Mouse (Mus musculus): ENCODE results near the gene Kdm2b. TPM values are rescaled to one million over a fixed set of nuclear protein-coding genes. Genes with fewer than 3 reads are reported as not detected.

Gene Kdm2b
- polyA plus RNA-seq, 1 experiment from 2014 or later, result 15.0 TPM

GRCm38 (mm10) chr5:122832996-122833395, 156.6 kb downstream of the Kdm2b start:
- H3K27me3 ChIP-seq, result no peaks in the 10 kb centered on the region
- no peaks in the 10 kb centered on the region for H3K4me1 ChIP-seq (replicated peaks)
- WGBS (ENCODE audit: insufficient replicate concordance), result 67% methylated on average over 10 of the region's 10 CpGs
- ATAC-seq (ENCODE audit: insufficient read depth), result no peak
- H3K4me3 ChIP-seq (replicated peaks), result no peak overlapping the region
- H3K4me2 ChIP-seq, result no peak overlapping the region
- H3K36me3 ChIP-seq (replicated peaks), result no peaks in the 10 kb centered on the region
- H3K9me3 ChIP-seq (replicated peaks), result no peaks in the 10 kb centered on the region
- H3K9ac ChIP-seq, result no peak overlapping the region
- H3K27ac ChIP-seq (replicated peaks), result no peak overlapping the region

- no peaks in the 10 kb centered on the region for H3K27me3 ChIP-seq
- no peak overlapping the region for H3K9ac ChIP-seq
- H3K9me3 ChIP-seq (replicated peaks), result no peaks in the 10 kb centered on the region
- no peak overlapping the region for H3K4me2 ChIP-seq
- no peaks in the 10 kb centered on the region for H3K36me3 ChIP-seq (replicated peaks)
- no peak for ATAC-seq (ENCODE audit: insufficient read depth)
- H3K4me3 ChIP-seq (replicated peaks), result no peak overlapping the region
- 73% methylated on average over 10 of the region's 10 CpGs for WGBS (ENCODE audit: insufficient replicate concordance)
- no peak overlapping the region for H3K27ac ChIP-seq (replicated peaks)
- H3K4me1 ChIP-seq (replicated peaks), result no peaks in the 10 kb centered on the region
Measured at GRCm38 (mm10) chr5:122832536-122832935, 157.1 kb downstream of the Kdm2b start.

- WGBS (ENCODE audit: insufficient replicate concordance), result 76% methylated on average over 8 of the region's 8 CpGs
- Histone ChIP-seq H3K27me3 (no peaks in the 10 kb centered on the region), H3K9ac (no peak overlapping the region), H3K27ac (replicated peaks) (no peak overlapping the region), H3K4me1 (replicated peaks) (peaks cover 27% of the 10 kb centered on the region), H3K4me3 (replicated peaks) (no peak overlapping the region), H3K4me2 (no peak overlapping the region), H3K9me3 (replicated peaks) (no peaks in the 10 kb centered on the region), H3K36me3 (replicated peaks) (no peaks in the 10 kb centered on the region)
- ATAC-seq (ENCODE audit: insufficient read depth), result no peak
Measured at GRCm38 (mm10) chr5:122825099-122825498, 164.5 kb downstream of the Kdm2b start.

- Histone ChIP-seq H3K4me3 (replicated peaks) (no peak overlapping the region), H3K36me3 (replicated peaks) (peaks cover under 1% of the 10 kb centered on the region), H3K4me2 (no peak overlapping the region), H3K4me1 (replicated peaks) (peaks cover 34% of the 10 kb centered on the region), H3K9ac (no peak overlapping the region), H3K27me3 (no peaks in the 10 kb centered on the region), H3K27ac (replicated peaks) (no peak overlapping the region), H3K9me3 (replicated peaks) (no peaks in the 10 kb centered on the region)
- no peak for ATAC-seq (ENCODE audit: insufficient read depth)
- WGBS (ENCODE audit: insufficient replicate concordance), result 59% methylated on average over 6 of the region's 6 CpGs
Measured at GRCm38 (mm10) chr5:122824450-122824849, 165.2 kb downstream of the Kdm2b start.

- no peak overlapping the region for H3K4me2 ChIP-seq
- no peak for ATAC-seq (ENCODE audit: insufficient read depth)
- H3K9me3 ChIP-seq (replicated peaks), result no peaks in the 10 kb centered on the region
- peaks cover 37% of the 10 kb centered on the region for H3K4me1 ChIP-seq (replicated peaks)
- H3K36me3 ChIP-seq (replicated peaks), result peaks cover 4% of the 10 kb centered on the region
- no peak overlapping the region for H3K9ac ChIP-seq
- no peaks in the 10 kb centered on the region for H3K27me3 ChIP-seq
- 78% methylated on average over 1 of the region's 1 CpGs for WGBS (ENCODE audit: insufficient replicate concordance)
- 0 out of 2 replicates have a peak overlapping the region, but pooled peaks have one; percentile 0 for H3K27ac ChIP-seq (replicated peaks)
- no peak overlapping the region for H3K4me3 ChIP-seq (replicated peaks)
Measured at GRCm38 (mm10) chr5:122823976-122824375, 165.6 kb downstream of the Kdm2b start.

- Histone ChIP-seq H3K4me2 (no peak overlapping the region), H3K27ac (replicated peaks) (no peak overlapping the region), H3K27me3 (no peaks in the 10 kb centered on the region), H3K4me3 (replicated peaks) (no peak overlapping the region), H3K4me1 (replicated peaks) (peaks cover 37% of the 10 kb centered on the region), H3K9me3 (replicated peaks) (no peaks in the 10 kb centered on the region), H3K9ac (no peak overlapping the region), H3K36me3 (replicated peaks) (peaks cover 19% of the 10 kb centered on the region)
- no peak for ATAC-seq (ENCODE audit: insufficient read depth)
- WGBS (ENCODE audit: insufficient replicate concordance), result 53% methylated on average over 4 of the region's 4 CpGs
Measured at GRCm38 (mm10) chr5:122822441-122822840, 167.2 kb downstream of the Kdm2b start.

- Histone ChIP-seq H3K27me3 (no peaks in the 10 kb centered on the region), H3K9me3 (replicated peaks) (no peaks in the 10 kb centered on the region), H3K27ac (replicated peaks) (peak overlapping the region; percentile 98), H3K4me2 (peak overlapping the region; percentile 86), H3K9ac (peak overlapping the region; percentile 87), H3K4me1 (replicated peaks) (peaks cover 37% of the 10 kb centered on the region), H3K36me3 (replicated peaks) (peaks cover 28% of the 10 kb centered on the region), H3K4me3 (replicated peaks) (peak overlapping the region; percentile 93)
- WGBS (ENCODE audit: insufficient replicate concordance), result under 1% methylated on average over 10 of the region's 10 CpGs
- ATAC-seq (ENCODE audit: insufficient read depth), result peak; percentile 19
Measured at GRCm38 (mm10) chr5:122821524-122821885, 168.1 kb downstream of the Kdm2b start.

GRCm38 (mm10) chr5:122820777-122821523, 168.7 kb downstream of the Kdm2b start, which contains the start of gene Anapc5:
Anapc5 (minus strand) TSS chr5:122821339.
- Histone ChIP-seq H3K27me3 (no peaks in the 10 kb centered on the region), H3K9ac (peak within 1 kb of the TSS; percentile 87), H3K4me1 (replicated peaks) (peaks cover 37% of the 10 kb centered on the region), H3K4me2 (peak within 1 kb of the TSS; percentile 86), H3K27ac (replicated peaks) (peak within 1 kb of the TSS; percentile 98), H3K9me3 (replicated peaks) (no peaks in the 10 kb centered on the region), H3K4me3 (replicated peaks) (peak within 1 kb of the TSS; percentile 93), H3K36me3 (replicated peaks) (peaks cover 33% of the 10 kb centered on the region)
- ATAC-seq (ENCODE audit: insufficient read depth), result peak; percentile 99
- under 1% methylated on average over 55 of the region's 55 CpGs for WGBS (ENCODE audit: insufficient replicate concordance)

Other genes with a start within 250 kb of the Kdm2b start
- 8.9 and 11.4 TPM in 2 replicates for gene Camkk2, start 210.4 kb downstream of the Kdm2b start, polyA plus RNA-seq (2015; fragmentation: Nextera tagmentation; extraction: Ambion mirVana)
- gene Anapc5, start 168.5 kb downstream of the Kdm2b start, polyA plus RNA-seq (2015; fragmentation: Nextera tagmentation; extraction: Ambion mirVana), result 220 and 221 TPM in 2 replicates
- gene Rnf34, start 139.8 kb downstream of the Kdm2b start, polyA plus RNA-seq (2015; fragmentation: Nextera tagmentation; extraction: Ambion mirVana), result 11.0 and 11.8 TPM in 2 replicates
- 7.8 and 8.3 TPM in 2 replicates for gene Orai1, start 25.3 kb upstream of the Kdm2b start, polyA plus RNA-seq (2015; fragmentation: Nextera tagmentation; extraction: Ambion mirVana)
- not detected in 2 replicates for gene Morn3, start 57.2 kb upstream of the Kdm2b start, polyA plus RNA-seq (2015; fragmentation: Nextera tagmentation; extraction: Ambion mirVana)
- gene Tmem120b, start 78.6 kb upstream of the Kdm2b start, polyA plus RNA-seq (2015; fragmentation: Nextera tagmentation; extraction: Ambion mirVana), result 25.8 and 27.0 TPM in 2 replicates
- 1.7 and 2.1 TPM in 2 replicates for gene Rhof, start 142.9 kb upstream of the Kdm2b start, polyA plus RNA-seq (2015; fragmentation: Nextera tagmentation; extraction: Ambion mirVana)
- gene Setd1b, start 152.4 kb upstream of the Kdm2b start, polyA plus RNA-seq (2015; fragmentation: Nextera tagmentation; extraction: Ambion mirVana), result 3.9 and 4.2 TPM in 2 replicates
- 70.1 and 77.2 TPM in 2 replicates for gene Psmd9, start 179.6 kb upstream of the Kdm2b start, polyA plus RNA-seq (2015; fragmentation: Nextera tagmentation; extraction: Ambion mirVana)
- gene Hpd, start 192.9 kb upstream of the Kdm2b start, polyA plus RNA-seq (2015; fragmentation: Nextera tagmentation; extraction: Ambion mirVana), result 61.7 and 87.5 TPM in 2 replicates